Mouse (Mus musculus): ENCODE data around the gene Rbm7. TPM values are rescaled to one million over a fixed set of nuclear protein-coding genes. Genes with fewer than 3 reads are reported as not detected.

Gene Rbm7
- polyA plus RNA-seq, 1 experiment from 2014 or later, result 89.8 TPM

DNA sequence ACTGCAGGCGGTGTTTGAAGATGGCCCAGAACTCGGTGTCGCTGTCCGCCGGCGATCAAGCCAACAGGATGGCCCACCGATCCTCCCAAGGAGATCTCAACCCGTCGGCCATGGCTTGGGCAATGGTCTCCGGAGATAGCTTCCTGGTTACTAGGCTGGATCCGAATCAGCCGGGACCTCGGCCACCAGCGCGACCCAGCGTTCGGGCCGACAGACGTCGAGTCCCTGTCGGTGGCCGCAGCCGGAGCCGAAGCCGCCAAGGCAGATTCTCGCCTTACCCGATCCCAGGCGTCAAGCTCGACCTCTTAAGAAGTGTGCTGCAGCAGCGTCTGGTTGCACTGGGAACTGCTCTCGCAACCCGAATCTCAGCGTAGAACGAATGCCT, 441 bp upstream of the Rbm7 start:
- peak overlapping the region; percentile 96 for H3K4me3 ChIP-seq (ENCODE audit: low read length)
- H3K27ac ChIP-seq (ENCODE audit: low read length), result peak overlapping the region; percentile 84
- peaks cover 15% of the 10 kb centered on the region for H3K4me1 ChIP-seq (ENCODE audit: control insufficient read depth, insufficient read depth, low read length)
- peak overlapping the region; percentile 85 for H3K4me2 ChIP-seq (ENCODE audit: low read depth, low read length)
- H3K36me3 ChIP-seq (ENCODE audit: control insufficient read depth, insufficient read depth), result peaks cover 25% of the 10 kb centered on the region
- no peaks in the 10 kb centered on the region; the same call in none of the 2 replicates for H3K9me3 ChIP-seq (replicated peaks; ENCODE audit: control insufficient read depth, low read length)
- H3K27me3 ChIP-seq (ENCODE audit: control insufficient read depth, insufficient read depth, low read length), result no peaks in the 10 kb centered on the region
- peak; percentile 43 for ATAC-seq (replicated peaks; ENCODE audit: extremely low read depth, insufficient read depth, low FRiP score)
- 5% methylated on average over 34 of the region's 34 CpGs for WGBS
- peak overlapping the region; percentile 98 for H3K9ac ChIP-seq (ENCODE audit: low read length)

DNA sequence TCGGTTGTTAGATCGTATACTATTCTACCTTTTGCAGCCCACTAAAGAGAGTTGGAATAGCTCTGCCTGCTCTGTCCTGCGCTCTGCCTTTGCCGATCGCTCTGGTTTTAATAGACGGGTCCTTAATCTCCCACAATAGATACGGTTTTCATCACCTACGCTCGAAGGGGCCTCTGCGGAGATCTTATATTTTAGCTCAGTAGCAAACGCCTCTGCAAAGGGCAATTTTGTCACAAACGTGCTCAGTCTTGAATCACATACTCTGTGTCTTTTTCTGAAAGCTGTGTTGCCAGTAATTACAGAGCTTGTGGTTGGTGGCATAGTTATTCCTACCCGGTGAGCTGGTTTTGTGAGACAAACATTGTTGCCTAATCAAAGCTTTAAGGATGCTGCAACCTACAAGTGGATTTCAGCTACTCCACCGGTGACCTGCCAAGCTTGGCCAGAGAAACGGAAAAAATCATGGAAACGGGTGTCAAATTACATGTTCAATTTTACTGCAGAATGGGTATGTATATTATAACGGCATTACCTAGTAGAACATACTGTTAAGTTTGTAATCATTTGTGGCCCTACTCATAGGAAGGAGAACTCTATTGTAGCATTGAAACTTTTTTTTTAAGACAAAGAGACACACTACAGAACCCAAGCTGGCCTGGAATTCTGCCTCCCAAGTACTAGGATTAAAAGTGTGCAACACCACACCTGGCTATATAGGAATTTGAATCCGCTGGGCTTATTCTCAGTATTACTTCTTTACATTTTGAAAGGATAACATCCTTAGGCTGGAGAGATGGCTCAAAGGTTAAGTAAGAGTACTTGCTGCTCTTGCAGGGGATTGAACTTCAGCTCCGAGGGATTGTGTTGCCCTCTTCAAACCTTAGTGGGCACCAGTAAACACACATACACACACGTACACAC, 13.6 kb downstream of the Rbm7 start:
- Histone ChIP-seq H3K4me3 (ENCODE audit: low read length) (peak overlapping the region; percentile 82), H3K9me3 (replicated peaks; ENCODE audit: control insufficient read depth, low read length) (no peaks in the 10 kb centered on the region), H3K36me3 (ENCODE audit: control insufficient read depth, insufficient read depth) (peaks cover 10% of the 10 kb centered on the region), H3K4me2 (ENCODE audit: low read depth, low read length) (peak overlapping the region; percentile 96), H3K27me3 (ENCODE audit: control insufficient read depth, insufficient read depth, low read length) (no peaks in the 10 kb centered on the region), H3K27ac (ENCODE audit: low read length) (no peak overlapping the region; the same call in 1 of the 2 replicates), H3K4me1 (ENCODE audit: control insufficient read depth, insufficient read depth, low read length) (peaks cover 11% of the 10 kb centered on the region; the same call in 1 of the 2 replicates), H3K9ac (ENCODE audit: low read length) (peak overlapping the region; percentile 64)
- no peak for ATAC-seq (replicated peaks; ENCODE audit: extremely low read depth, insufficient read depth, low FRiP score)
- WGBS, result 25% methylated on average over 20 of the region's 20 CpGs

DNA sequence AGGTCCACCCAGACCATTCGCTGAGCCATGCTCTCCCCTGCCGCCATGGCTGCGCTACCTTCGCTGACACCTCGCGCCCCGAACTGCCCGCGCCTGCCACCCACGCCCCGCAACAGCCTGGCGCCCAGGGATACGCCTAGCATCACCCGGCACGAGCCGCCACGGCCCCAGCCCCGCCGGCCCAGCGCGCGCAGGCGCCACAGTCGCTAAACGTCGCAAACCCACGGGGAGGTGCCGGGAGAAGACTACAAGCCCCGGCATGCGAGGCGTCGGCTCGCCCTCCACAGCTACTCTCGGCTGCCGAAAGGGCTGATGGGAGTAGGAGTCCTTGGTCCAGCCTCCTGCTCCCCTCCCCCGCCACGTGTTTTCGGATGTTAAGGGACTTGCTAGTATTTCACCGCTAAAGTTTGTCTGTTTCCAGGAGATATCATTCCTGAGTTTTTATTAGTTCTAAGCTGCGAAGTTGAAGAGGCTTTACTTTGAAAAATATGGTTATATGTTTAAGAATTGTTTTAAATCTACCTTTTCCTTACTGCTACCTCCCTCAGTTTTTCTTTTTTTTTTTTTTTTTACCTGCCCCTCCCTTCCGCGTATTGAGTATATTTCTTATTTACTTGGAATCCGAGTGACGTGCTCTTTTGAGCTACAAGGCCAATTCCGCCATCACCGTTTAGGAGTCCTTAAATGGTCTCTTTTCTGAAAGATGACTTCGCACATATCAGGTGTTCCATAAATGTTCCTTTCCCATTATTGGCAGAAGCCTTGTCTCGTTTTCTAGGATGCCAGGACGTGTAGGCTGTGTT, 14.5 kb downstream of the Rbm7 start, which contains the start of gene Rexo2:
Gene Rexo2 (minus strand): TSS at position 213 of the 803 bp plus-strand sequence.
- H3K4me3 ChIP-seq (ENCODE audit: low read length), result peak within 1 kb of the TSS; percentile 82
- H3K9me3 ChIP-seq (replicated peaks; ENCODE audit: control insufficient read depth, low read length), result no peaks in the 10 kb centered on the region
- H3K27me3 ChIP-seq (ENCODE audit: control insufficient read depth, insufficient read depth, low read length), result no peaks in the 10 kb centered on the region
- H3K4me2 ChIP-seq (ENCODE audit: low read depth, low read length), result peak within 1 kb of the TSS; percentile 96
- H3K27ac ChIP-seq (ENCODE audit: low read length), result peak within 1 kb of the TSS; percentile 19
- H3K9ac ChIP-seq (ENCODE audit: low read length), result peak within 1 kb of the TSS; percentile 79
- peaks cover 11% of the 10 kb centered on the region; the same call in 1 of the 2 replicates for H3K4me1 ChIP-seq (ENCODE audit: control insufficient read depth, insufficient read depth, low read length)
- under 1% methylated on average over 49 of the region's 49 CpGs for WGBS
- peaks cover 10% of the 10 kb centered on the region for H3K36me3 ChIP-seq (ENCODE audit: control insufficient read depth, insufficient read depth)
- ATAC-seq (replicated peaks; ENCODE audit: extremely low read depth, insufficient read depth, low FRiP score), result peak; percentile 99

DNA sequence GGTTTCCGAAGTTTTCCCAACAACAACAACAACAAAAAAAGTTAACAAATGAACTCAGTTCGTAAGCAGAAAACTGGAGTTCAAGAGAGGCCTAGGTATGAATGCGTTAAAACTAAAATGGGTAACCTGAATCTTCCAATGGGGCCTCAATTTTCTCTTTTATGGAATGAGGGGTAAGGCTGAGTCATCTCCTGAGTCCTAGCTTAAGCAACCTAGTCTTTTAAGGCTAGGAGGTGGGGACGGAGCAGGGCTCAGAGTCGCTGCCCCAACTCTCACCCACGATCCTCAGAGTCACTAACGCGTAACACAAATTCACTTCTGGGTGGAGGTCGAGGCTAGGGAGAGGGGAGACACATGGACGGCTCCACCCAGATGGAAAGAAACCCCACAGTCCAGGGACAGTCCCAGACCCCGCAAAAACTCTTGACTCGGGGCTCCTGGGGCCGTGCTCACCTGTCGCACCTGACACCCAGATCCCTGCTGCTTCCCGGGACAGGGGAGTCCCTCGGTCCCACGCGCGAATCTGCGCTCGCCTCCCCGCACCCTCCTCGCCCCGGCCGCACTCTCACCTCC, 15.2 kb downstream of the Rbm7 start:
- no peak; the same call in 1 of the 2 replicates for ATAC-seq (replicated peaks; ENCODE audit: extremely low read depth, insufficient read depth, low FRiP score)
- 6% methylated on average over 25 of the region's 25 CpGs for WGBS
- Histone ChIP-seq H3K27ac (ENCODE audit: low read length) (peak overlapping the region; percentile 19; the same call in 1 of the 2 replicates), H3K4me3 (ENCODE audit: low read length) (peak overlapping the region; percentile 82), H3K9me3 (replicated peaks; ENCODE audit: control insufficient read depth, low read length) (no peaks in the 10 kb centered on the region), H3K4me2 (ENCODE audit: low read depth, low read length) (peak overlapping the region; percentile 96), H3K4me1 (ENCODE audit: control insufficient read depth, insufficient read depth, low read length) (peaks cover 11% of the 10 kb centered on the region; the same call in 1 of the 2 replicates), H3K9ac (ENCODE audit: low read length) (peak overlapping the region; percentile 79), H3K36me3 (ENCODE audit: control insufficient read depth, insufficient read depth) (peaks cover 8% of the 10 kb centered on the region), H3K27me3 (ENCODE audit: control insufficient read depth, insufficient read depth, low read length) (no peaks in the 10 kb centered on the region)

DNA sequence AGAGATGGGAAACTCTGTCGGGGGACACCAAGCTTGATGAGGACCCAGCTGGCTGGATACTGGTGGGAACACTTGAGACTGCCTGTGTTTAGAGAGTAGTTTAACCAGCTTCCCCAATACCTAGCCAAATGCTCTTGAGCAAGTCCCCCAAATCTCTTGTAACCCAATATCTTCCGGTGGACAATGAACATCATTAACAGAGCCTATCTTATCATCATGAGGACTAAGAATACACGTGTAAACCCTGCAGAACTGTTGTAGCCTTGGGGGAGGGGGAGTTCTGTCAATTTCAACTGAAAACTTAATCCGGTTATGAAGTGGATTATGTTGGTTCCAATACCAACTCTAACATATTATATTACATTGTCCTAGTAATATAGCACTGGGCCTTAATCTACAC, 16.3 kb downstream of the Rbm7 start:
- H3K36me3 ChIP-seq (ENCODE audit: control insufficient read depth, insufficient read depth), result peaks cover 7% of the 10 kb centered on the region; the same call in 1 of the 2 replicates
- no peak overlapping the region for H3K9ac ChIP-seq (ENCODE audit: low read length)
- no peak overlapping the region for H3K4me3 ChIP-seq (ENCODE audit: low read length)
- 82% methylated on average over 4 of the region's 4 CpGs for WGBS
- ATAC-seq (replicated peaks; ENCODE audit: extremely low read depth, insufficient read depth, low FRiP score), result no peak
- peaks cover 11% of the 10 kb centered on the region; the same call in 1 of the 2 replicates for H3K4me1 ChIP-seq (ENCODE audit: control insufficient read depth, insufficient read depth, low read length)
- no peaks in the 10 kb centered on the region for H3K27me3 ChIP-seq (ENCODE audit: control insufficient read depth, insufficient read depth, low read length)
- no peak overlapping the region for H3K4me2 ChIP-seq (ENCODE audit: low read depth, low read length)
- H3K9me3 ChIP-seq (replicated peaks; ENCODE audit: control insufficient read depth, low read length), result no peaks in the 10 kb centered on the region
- H3K27ac ChIP-seq (ENCODE audit: low read length), result no peak overlapping the region

DNA sequence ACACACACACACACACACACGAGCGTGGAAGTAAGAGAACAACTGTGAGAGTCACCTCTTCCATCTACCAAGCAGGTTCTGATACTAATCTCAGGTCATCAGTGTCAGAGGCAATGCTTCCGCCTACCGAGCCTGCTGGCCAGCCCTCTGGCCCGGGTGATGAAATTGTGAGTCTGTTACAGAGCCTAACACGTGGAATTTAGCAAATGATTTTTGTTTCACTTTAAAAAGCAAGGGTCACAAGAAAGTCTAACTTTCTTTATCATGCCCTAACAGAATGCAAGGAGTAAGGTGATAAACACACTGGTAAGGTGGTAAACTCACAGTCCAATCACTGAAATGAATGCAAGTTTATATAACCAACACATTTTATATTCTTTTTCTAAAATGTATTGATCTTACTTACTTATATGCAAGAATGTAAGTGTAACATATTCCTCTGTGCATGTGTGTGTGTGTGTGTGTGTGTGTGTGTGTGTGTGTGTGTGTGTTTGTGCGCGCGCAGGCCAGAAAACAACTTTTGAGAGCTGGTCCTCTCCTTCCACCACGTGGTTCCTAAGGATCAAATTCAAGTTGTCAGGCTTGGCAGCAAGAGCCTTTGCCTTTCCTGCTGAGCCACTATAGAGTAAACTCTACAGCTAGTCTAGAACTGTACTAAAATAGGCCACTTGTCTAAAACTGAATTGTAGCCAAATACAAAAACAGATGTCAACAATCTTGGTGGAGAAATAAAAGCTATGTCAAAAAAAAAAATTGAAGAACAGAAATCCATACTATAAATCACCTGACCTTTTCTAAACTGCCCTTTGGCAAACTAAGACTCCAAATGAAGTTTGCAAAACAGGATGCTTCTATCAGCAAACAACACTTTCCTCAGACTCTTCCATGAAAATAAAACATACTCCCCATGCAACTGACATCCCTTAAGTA, 18.6 kb downstream of the Rbm7 start:
- H3K9ac ChIP-seq (ENCODE audit: low read length), result no peak overlapping the region
- H3K4me2 ChIP-seq (ENCODE audit: low read depth, low read length), result no peak overlapping the region
- 88% methylated on average over 10 of the region's 10 CpGs for WGBS
- no peaks in the 10 kb centered on the region for H3K27me3 ChIP-seq (ENCODE audit: control insufficient read depth, insufficient read depth, low read length)
- peaks cover 11% of the 10 kb centered on the region; the same call in 1 of the 2 replicates for H3K36me3 ChIP-seq (ENCODE audit: control insufficient read depth, insufficient read depth)
- H3K9me3 ChIP-seq (replicated peaks; ENCODE audit: control insufficient read depth, low read length), result no peaks in the 10 kb centered on the region
- H3K4me1 ChIP-seq (ENCODE audit: control insufficient read depth, insufficient read depth, low read length), result peaks cover 11% of the 10 kb centered on the region; the same call in 1 of the 2 replicates
- no peak for ATAC-seq (replicated peaks; ENCODE audit: extremely low read depth, insufficient read depth, low FRiP score)
- no peak overlapping the region for H3K4me3 ChIP-seq (ENCODE audit: low read length)
- H3K27ac ChIP-seq (ENCODE audit: low read length), result no peak overlapping the region

DNA sequence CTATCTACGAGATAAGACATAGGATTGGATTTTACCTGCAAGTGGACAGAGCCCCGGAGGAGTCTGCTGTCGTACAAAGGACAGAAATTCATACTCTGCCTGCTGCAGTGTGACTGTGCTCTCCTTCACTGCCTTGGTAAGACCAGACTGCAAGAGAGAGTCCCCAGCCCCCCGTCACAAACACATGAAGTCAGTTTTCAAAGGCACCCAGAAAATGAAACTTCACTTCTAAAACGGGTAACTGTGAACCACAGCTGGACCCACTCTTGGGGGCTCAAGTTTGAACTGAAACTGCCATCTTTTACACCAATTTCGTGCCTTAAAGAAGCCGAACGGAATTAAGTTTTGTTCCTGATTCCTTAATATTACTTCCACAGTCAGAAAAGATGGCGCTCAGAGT, 20.7 kb downstream of the Rbm7 start:
- peaks cover 17% of the 10 kb centered on the region for H3K36me3 ChIP-seq (ENCODE audit: control insufficient read depth, insufficient read depth)
- WGBS, result 88% methylated on average over 9 of the region's 9 CpGs

DNA sequence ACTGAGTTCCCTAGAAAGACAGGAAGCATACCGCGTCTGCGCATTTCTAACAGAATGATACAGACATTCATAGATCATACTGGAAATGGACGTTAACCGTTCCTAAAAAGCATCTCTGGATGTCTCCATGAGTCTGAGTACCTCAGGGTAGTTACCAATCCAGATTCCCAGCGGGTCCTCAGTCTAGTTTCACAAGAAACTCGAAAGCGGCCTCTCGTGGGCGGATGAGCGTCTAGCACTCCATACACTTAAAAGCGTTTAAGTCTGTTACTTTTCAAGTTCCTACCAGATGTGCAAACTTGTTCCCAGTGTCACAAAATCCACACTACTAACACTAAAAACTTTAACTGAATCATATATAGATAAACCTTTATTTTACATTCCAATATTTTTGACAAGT, 22.0 kb downstream of the Rbm7 start:
- Histone ChIP-seq H3K36me3 (ENCODE audit: control insufficient read depth, insufficient read depth) (peaks cover 18% of the 10 kb centered on the region), H3K4me2 (ENCODE audit: low read depth, low read length) (no peak overlapping the region), H3K27me3 (ENCODE audit: control insufficient read depth, insufficient read depth, low read length) (no peaks in the 10 kb centered on the region), H3K4me3 (ENCODE audit: low read length) (no peak overlapping the region), H3K9ac (ENCODE audit: low read length) (no peak overlapping the region), H3K27ac (ENCODE audit: low read length) (no peak overlapping the region), H3K9me3 (replicated peaks; ENCODE audit: control insufficient read depth, low read length) (no peaks in the 10 kb centered on the region), H3K4me1 (ENCODE audit: control insufficient read depth, insufficient read depth, low read length) (no peaks in the 10 kb centered on the region)
- WGBS, result 91% methylated on average over 12 of the region's 12 CpGs
- no peak for ATAC-seq (replicated peaks; ENCODE audit: extremely low read depth, insufficient read depth, low FRiP score)

More for the DNA sequence above, 20.7 kb downstream of the Rbm7 start:
- Histone ChIP-seq H3K4me3 (ENCODE audit: low read length) (no peak overlapping the region), H3K9ac (ENCODE audit: low read length) (no peak overlapping the region), H3K4me1 (ENCODE audit: control insufficient read depth, insufficient read depth, low read length) (no peaks in the 10 kb centered on the region), H3K4me2 (ENCODE audit: low read depth, low read length) (no peak overlapping the region), H3K9me3 (replicated peaks; ENCODE audit: control insufficient read depth, low read length) (no peaks in the 10 kb centered on the region), H3K27ac (ENCODE audit: low read length) (no peak overlapping the region), H3K27me3 (ENCODE audit: control insufficient read depth, insufficient read depth, low read length) (no peaks in the 10 kb centered on the region)
- ATAC-seq (replicated peaks; ENCODE audit: extremely low read depth, insufficient read depth, low FRiP score), result no peak
